Mouse (Mus musculus) ES-Bruce4 (cell line): ENCODE measurements at regions not wholly inside any gene's neighbourhood (a gene's known extent, or its start where the extent isn't known, plus 50 kb on each side); places are given as distances from the start of the nearest gene placed in this dataset.

Experiments
- CTCF ChIP-seq: IDR thresholded peaks from one replicate; pipeline ENCODE4 v1.8.1; 2011; ENCODE audit warnings: low read depth, low read length
- POLR2A ChIP-seq: IDR thresholded peaks from one replicate; pipeline ENCODE4 v1.8.1; 2011; ENCODE audit warnings: low read length; ENCODE audit not compliant: insufficient read depth

DNA sequence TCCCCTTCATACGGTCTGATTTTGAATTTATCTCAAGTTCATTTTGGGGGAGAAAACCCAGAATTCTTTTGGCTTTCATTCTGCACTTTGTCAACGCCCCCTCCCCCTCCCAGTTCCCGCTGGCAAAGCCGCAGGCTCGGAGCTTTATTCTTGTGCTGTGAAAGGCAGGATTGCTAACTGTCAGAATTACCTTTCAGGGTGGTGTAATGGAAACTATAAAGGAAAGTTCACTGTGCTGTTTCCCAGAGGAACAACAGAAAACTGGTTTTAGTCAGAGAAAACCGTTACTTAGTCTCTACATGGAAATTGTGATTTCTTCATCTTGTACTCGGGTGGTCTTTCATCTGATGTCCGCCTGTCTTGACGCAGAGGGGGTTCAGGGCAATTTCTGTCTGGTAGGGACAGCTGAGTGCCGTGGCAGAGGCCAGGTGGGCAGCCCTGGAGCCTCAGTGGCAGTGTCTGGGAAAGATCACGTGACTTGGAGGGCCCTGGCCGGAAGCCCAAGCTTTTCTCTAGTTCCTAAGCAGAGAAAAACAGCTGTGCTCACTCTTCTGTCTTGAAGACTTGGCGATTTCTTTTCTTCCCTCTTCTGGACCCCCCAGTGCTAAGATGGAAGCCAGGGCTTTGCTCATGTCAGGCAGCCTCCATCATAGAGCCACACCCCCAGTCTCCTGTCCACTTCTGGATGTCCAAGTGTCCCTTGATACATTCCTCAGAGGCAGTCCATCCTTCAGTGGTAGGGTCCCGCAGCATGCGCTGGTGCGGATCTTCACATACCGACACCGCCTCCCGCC is 74.6 kb downstream of the Tex29 start:
- TF ChIP-seq POLR2A (no peak), CTCF (no peak)
